Mouse (Mus musculus) CD4-positive, CD25-positive, alpha-beta regulatory T cell, adult 2 months (primary cell): Measurements from ENCODE around the gene Mtmr2.

Source experiments
- DNase-seq: peaks from one replicate; pipeline ENCODE4 v3.0.0-alpha.2; 2012; ENCODE audit warnings: low read depth, low spot score

Gene Mtmr2

GRCm38 (mm10) chr9:13806854-13807253 lies 58.6 kb downstream of the Mtmr2 start:
- DNase-seq, result no peak

- no peak for DNase-seq
Observed at GRCm38 (mm10) chr9:13807657-13808056, 59.4 kb downstream of the Mtmr2 start.

- DNase-seq, result peak; percentile 28
Observed at GRCm38 (mm10) chr9:13809937-13810336, 61.7 kb downstream of the Mtmr2 start.

GRCm38 (mm10) chr9:13818369-13818768 lies 70.2 kb downstream of the Mtmr2 start:
- DNase-seq, result no peak

- DNase-seq, result no peak
Observed at GRCm38 (mm10) chr9:13820774-13821173, 72.6 kb downstream of the Mtmr2 start.

- peak; percentile 15 for DNase-seq
Observed at GRCm38 (mm10) chr9:13825896-13826295, 77.7 kb downstream of the Mtmr2 start.

- peak; percentile 80 for DNase-seq
Observed at GRCm38 (mm10) chr9:13826391-13826805, 78.2 kb downstream of the Mtmr2 start.

- DNase-seq, result peak; percentile 99
Observed at GRCm38 (mm10) chr9:13826832-13827405, 78.7 kb downstream of the Mtmr2 start, which contains the start of gene Cep57. Cep57 (minus strand) TSS chr9:13827107.

- peak; percentile 100 for DNase-seq
Observed at GRCm38 (mm10) chr9:13827406-13828086, 79.3 kb downstream of the Mtmr2 start, which contains the start of gene Fam76b. Fam76b (plus strand) TSS chr9:13827716.

- no peak for DNase-seq
Observed at GRCm38 (mm10) chr9:13828087-13828441, 79.9 kb downstream of the Mtmr2 start.

- no peak for DNase-seq
Observed at GRCm38 (mm10) chr9:13835256-13835655, 87.0 kb downstream of the Mtmr2 start.

- no peak for DNase-seq
Observed at GRCm38 (mm10) chr9:13836726-13837125, 88.5 kb downstream of the Mtmr2 start.

GRCm38 (mm10) chr9:13847591-13847990 lies 99.4 kb downstream of the Mtmr2 start:
- DNase-seq, result no peak

- peak; percentile 70 for DNase-seq
Observed at GRCm38 (mm10) chr9:13848481-13849480, 100.6 kb downstream of the Mtmr2 start.

- no peak for DNase-seq
Observed at GRCm38 (mm10) chr9:13853876-13854275, 105.7 kb downstream of the Mtmr2 start.
